Mouse (Mus musculus): ENCODE results near the gene Tmem242.

- TF ChIP-seq CTCF (IDR thresholded peaks at IDR 0.05; ENCODE audit: borderline replicate concordance, insufficient read depth, low read depth, low read length) = no peak
- TF ChIP-seq POLR2A (IDR thresholded peaks at IDR 0.05; ENCODE audit: borderline replicate concordance, insufficient read depth, low read length) = no peak
Observed at GRCm38 (mm10) chr17:5414041-5414440, 26.0 kb downstream of the Tmem242 start.

Measured in cerebellum, adult 2 months (tissue).